Mouse (Mus musculus) left cerebral cortex, adult 11 months (tissue): ENCODE measurements around the gene Gbp8.
"Not testable (repeated sequence)": the region's sequence is repeated elsewhere in the genome, so short reads cannot be mapped to it uniquely, and the experiment has no call there.

Experiments used
- DNase-seq: peaks from one replicate; pipeline ENCODE4 v3.0.0; 2022; ENCODE audit warnings: low spot score

Gene Gbp8

GRCm38 (mm10) chr5:105060224-105060623, 79.1 kb downstream of the Gbp8 start:
- DNase-seq = no peak

- DNase-seq = no peak
Observed at GRCm38 (mm10) chr5:105055279-105055678, 84.1 kb downstream of the Gbp8 start.

GRCm38 (mm10) chr5:105053471-105054169, 85.7 kb downstream of the Gbp8 start:
- not testable (repeated sequence) for DNase-seq

- DNase-seq = no peak
Observed at GRCm38 (mm10) chr5:105032362-105032761, 107.0 kb downstream of the Gbp8 start.

GRCm38 (mm10) chr5:105012551-105012950, 126.8 kb downstream of the Gbp8 start:
- no peak for DNase-seq

- no peak for DNase-seq
Observed at GRCm38 (mm10) chr5:105011570-105011969, 127.8 kb downstream of the Gbp8 start.

- DNase-seq = no peak
Observed at GRCm38 (mm10) chr5:105010376-105010775, 129.0 kb downstream of the Gbp8 start.

GRCm38 (mm10) chr5:104989411-104989810, 149.9 kb downstream of the Gbp8 start:
- DNase-seq = no peak

- no peak for DNase-seq
Observed at GRCm38 (mm10) chr5:104988000-104988399, 151.3 kb downstream of the Gbp8 start.

- DNase-seq = peak; percentile 17
Observed at GRCm38 (mm10) chr5:104986706-104987105, 152.6 kb downstream of the Gbp8 start.

- DNase-seq = no peak
Observed at GRCm38 (mm10) chr5:104982535-104982934, 156.8 kb downstream of the Gbp8 start, which contains the start of gene Abcg3. TSS of gene Abcg3 (minus strand) at chr5:104982718.

- DNase-seq = no peak
Observed at GRCm38 (mm10) chr5:104979040-104979513, 160.3 kb downstream of the Gbp8 start.
